Mouse (Mus musculus) cerebellum, adult 2 months (tissue): ENCODE results near the gene Mslnl.

Source experiments
- CTCF ChIP-seq: fragments of 200-500 bp; IDR thresholded peaks from 2 replicates; pipeline ENCODE4 v1.5.1; 2011; ENCODE audit warnings: low read depth, mild to moderate bottlenecking, control low read depth, low read length, moderate library complexity, borderline replicate concordance; ENCODE audit not compliant: insufficient read depth
- POLR2A ChIP-seq: fragments of 200-500 bp; IDR thresholded peaks from 2 replicates; pipeline ENCODE4 v1.6.1; 2011; ENCODE audit warnings: low read length, control low read depth, borderline replicate concordance; ENCODE audit not compliant: insufficient read depth

- TF ChIP-seq POLR2A: no peak
- no peak for TF ChIP-seq CTCF
Measured at GRCm38 (mm10) chr17:25688922-25689321, 46.9 kb upstream of the Mslnl start.
